Mouse (Mus musculus) hindbrain, embryonic 11.5 days (tissue): ENCODE data around the gene Cdr2l. TPM values are rescaled to one million over a fixed set of nuclear protein-coding genes. Genes with fewer than 3 reads are reported as not detected.
A peak's percentile ranks its signal among the peaks of the same experiment; 100 is the strongest.

Experiments used
- ATAC-seq: fragments of 200-750 bp; cut with Nextera tagmentation; 2 replicates; pipeline ENCODE4 v1.8.0; 2017; ENCODE audit warnings: mild to moderate bottlenecking, moderate TSS enrichment, moderate library complexity; ENCODE audit not compliant: low FRiP score
- DNase-seq: peaks from one replicate; pipeline ENCODE4 v3.0.0-alpha.2; 2015; ENCODE audit warnings: low spot score
- H3K27ac ChIP-seq: fragments of 300-500 bp; sonication (generic); 2 replicates; pipeline ENCODE4 v1.5.1; 2014; ENCODE audit warnings: mild to moderate bottlenecking, low read depth, low read length
- H3K27me3 ChIP-seq: fragments of 300-500 bp; sonication (generic); 2 replicates; pipeline ENCODE4 v1.6.1; 2014; ENCODE audit warnings: mild to moderate bottlenecking, low read length, moderate library complexity, mixed read lengths; ENCODE audit not compliant: control insufficient read depth, insufficient read depth
- H3K36me3 ChIP-seq: fragments of 300-500 bp; sonication (generic); 2 replicates; pipeline ENCODE4 v1.6.1; 2014; ENCODE audit warnings: mild to moderate bottlenecking, low read length, moderate library complexity, mixed read lengths; ENCODE audit not compliant: control insufficient read depth, insufficient read depth
- H3K4me1 ChIP-seq: fragments of 300-500 bp; sonication (generic); replicated peaks from 2 replicates; pipeline ENCODE4 v1.6.1; 2014; ENCODE audit warnings: low read length, mixed read lengths; ENCODE audit not compliant: control insufficient read depth, insufficient read depth
- H3K4me2 ChIP-seq: fragments of 300-500 bp; sonication (generic); replicated peaks from 2 replicates; pipeline ENCODE4 v1.6.1; 2014; ENCODE audit warnings: mild to moderate bottlenecking, low read depth, low read length
- H3K4me3 ChIP-seq: fragments of 300-500 bp; sonication (generic); 2 replicates; pipeline ENCODE4 v1.5.1; 2014; ENCODE audit warnings: low read depth, low read length
- H3K9ac ChIP-seq: fragments of 300-500 bp; sonication (generic); 2 replicates; pipeline ENCODE4 v1.6.1; 2014; ENCODE audit warnings: low read depth, low read length
- H3K9me3 ChIP-seq: fragments of 300-500 bp; sonication (generic); 2 replicates; pipeline ENCODE4 v1.6.1; 2016; ENCODE audit warnings: low read length; ENCODE audit not compliant: control insufficient read depth
- WGBS: fragments of 180-500 bp; shearing (Covaris S2); extraction: QIAGEN DNeasy Blood & Tissue Kit; methylation state at CpG from one replicate; pipeline ENCODE4 v1.1.7; 2014; 5-methylcytosine and 5-hydroxymethylcytosine counted together
- polyA plus RNA-seq: library from polyadenylated mRNA; unstranded; fragments of >200 nt; fragmentation: Nextera tagmentation; extraction: Ambion mirVana; gene quantifications from 2 replicates; pipeline ENCODE4 v1.2.1, GENCODE M21; 2014

Gene Cdr2l
- polyA plus RNA-seq, 1 experiment from 2014 or later: 20.0 TPM

- Histone ChIP-seq H3K4me1 (no peaks in the 10 kb centered on the region), H3K27me3 (peaks cover 5% of the 10 kb centered on the region), H3K27ac (no peak overlapping the region), H3K4me3 (no peak overlapping the region), H3K36me3 (no peaks in the 10 kb centered on the region), H3K9me3 (peaks cover 2% of the 10 kb centered on the region; the same call in 1 of the 2 replicates), H3K9ac (peak overlapping the region; percentile 52; the same call in 1 of the 2 replicates), H3K4me2 (no peak overlapping the region)
- no peak for DNase-seq
- 69% methylated on average over 12 of the region's 12 CpGs for WGBS
- no peak for ATAC-seq
Observed at GRCm38 (mm10) chr11:115374695-115375425, 6.9 kb upstream of the Cdr2l start.

- no peak for DNase-seq
- Histone ChIP-seq H3K4me3 (no peak overlapping the region), H3K27ac (no peak overlapping the region), H3K9me3 (peaks cover 2% of the 10 kb centered on the region; the same call in 1 of the 2 replicates), H3K4me2 (no peak overlapping the region), H3K9ac (no peak overlapping the region), H3K4me1 (no peaks in the 10 kb centered on the region), H3K36me3 (no peaks in the 10 kb centered on the region), H3K27me3 (peaks cover 5% of the 10 kb centered on the region)
- ATAC-seq: no peak
- WGBS: 73% methylated on average over 7 of the region's 7 CpGs
Observed at GRCm38 (mm10) chr11:115376722-115377121, 5.0 kb upstream of the Cdr2l start.

- Histone ChIP-seq H3K9me3 (peaks cover 2% of the 10 kb centered on the region; the same call in 1 of the 2 replicates), H3K27me3 (peaks cover 5% of the 10 kb centered on the region), H3K9ac (no peak overlapping the region), H3K4me3 (no peak overlapping the region), H3K4me2 (no peak overlapping the region), H3K36me3 (no peaks in the 10 kb centered on the region), H3K4me1 (no peaks in the 10 kb centered on the region), H3K27ac (no peak overlapping the region)
- DNase-seq: no peak
- ATAC-seq: no peak
- WGBS: 84% methylated on average over 4 of the region's 4 CpGs
Observed at GRCm38 (mm10) chr11:115377254-115377653, 4.5 kb upstream of the Cdr2l start.

DNA sequence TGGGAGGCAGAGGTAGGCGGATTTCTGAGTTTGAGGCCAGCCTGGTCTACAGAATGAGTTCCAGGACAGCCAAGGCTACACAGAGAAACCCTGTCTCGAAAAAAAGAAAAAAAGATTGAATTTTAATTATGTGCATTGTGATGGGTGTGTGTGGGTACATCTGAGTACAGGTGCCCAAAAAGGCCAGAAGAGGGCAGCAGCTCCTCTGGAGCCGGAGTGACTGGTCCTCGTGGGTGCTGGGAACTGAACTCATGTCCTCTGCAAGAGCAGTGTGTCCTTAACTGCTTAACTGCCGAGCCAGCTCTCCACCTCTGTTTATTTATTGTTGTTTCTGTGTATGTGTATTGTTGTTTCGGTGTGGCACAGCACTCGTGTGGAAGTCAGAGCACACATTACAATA, 3.9 kb upstream of the Cdr2l start:
- Histone ChIP-seq H3K4me1 (peaks cover 1% of the 10 kb centered on the region; the same call in 1 of the 2 replicates), H3K36me3 (no peaks in the 10 kb centered on the region), H3K9ac (no peak overlapping the region), H3K9me3 (peaks cover 2% of the 10 kb centered on the region; the same call in 1 of the 2 replicates), H3K4me2 (no peak overlapping the region), H3K4me3 (no peak overlapping the region), H3K27ac (no peak overlapping the region), H3K27me3 (peaks cover 5% of the 10 kb centered on the region)
- ATAC-seq (no peak), DNase-seq (no peak)
- 76% methylated on average over 7 of the region's 7 CpGs for WGBS

DNA sequence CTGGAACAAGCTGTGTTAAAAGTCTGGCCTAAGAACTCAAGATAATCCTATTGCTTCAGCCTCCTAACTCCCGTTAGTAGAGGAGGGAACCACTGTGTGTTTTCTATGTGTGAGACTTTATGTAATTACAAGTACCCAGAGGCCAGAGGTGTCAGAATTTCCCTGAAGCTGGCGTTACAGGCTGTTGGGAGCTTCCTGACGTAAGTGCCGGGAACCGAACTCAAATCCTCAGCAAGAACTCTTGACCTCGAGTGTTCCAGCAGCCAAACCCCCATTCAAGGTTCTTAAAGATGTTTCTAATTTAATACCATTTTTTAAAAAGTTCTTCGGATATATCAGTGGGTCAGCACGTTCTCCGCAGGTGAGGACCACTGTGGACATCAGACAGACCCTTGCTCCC, 440 bp upstream of the Cdr2l start:
- peaks cover 2% of the 10 kb centered on the region; the same call in 1 of the 2 replicates for H3K9me3 ChIP-seq
- H3K36me3 ChIP-seq: no peaks in the 10 kb centered on the region
- H3K4me1 ChIP-seq: peaks cover 10% of the 10 kb centered on the region
- H3K4me3 ChIP-seq: no peak overlapping the region
- H3K9ac ChIP-seq: no peak overlapping the region
- no peak for DNase-seq
- WGBS: 13% methylated on average over 9 of the region's 9 CpGs
- no peaks in the 10 kb centered on the region for H3K27me3 ChIP-seq
- no peak overlapping the region for H3K27ac ChIP-seq
- no peak for ATAC-seq
- H3K4me2 ChIP-seq: peak overlapping the region; percentile 88

DNA sequence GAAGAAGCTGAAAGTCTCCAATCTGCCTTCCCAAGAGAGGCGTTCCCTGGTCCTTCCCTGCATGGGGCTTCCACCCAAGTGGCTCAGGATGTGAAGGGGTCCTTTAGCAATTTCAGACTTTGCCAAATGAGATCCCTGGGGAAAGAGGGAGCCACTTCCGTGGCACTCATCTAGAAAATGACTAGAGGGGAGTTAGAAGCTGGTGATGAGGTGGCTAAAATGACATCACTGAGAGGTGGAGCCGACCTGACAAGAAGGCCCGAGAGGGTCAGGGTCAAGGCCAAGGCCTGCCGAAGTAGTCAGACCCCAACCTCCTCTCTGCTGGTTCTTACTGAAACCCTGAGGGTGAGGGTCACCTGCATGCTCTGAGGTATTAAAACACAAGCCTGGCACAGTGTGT, 1.2 kb downstream of the Cdr2l start:
- Histone ChIP-seq H3K27ac (0 out of 2 replicates have a peak overlapping the region, but pooled peaks have one; percentile 30), H3K27me3 (no peaks in the 10 kb centered on the region), H3K4me2 (peak overlapping the region; percentile 88), H3K4me1 (peaks cover 10% of the 10 kb centered on the region), H3K4me3 (peak overlapping the region; percentile 81), H3K9me3 (peaks cover 2% of the 10 kb centered on the region; the same call in 1 of the 2 replicates), H3K9ac (peak overlapping the region; percentile 96), H3K36me3 (no peaks in the 10 kb centered on the region)
- WGBS: 16% methylated on average over 5 of the region's 5 CpGs
- no peak for ATAC-seq
- no peak for DNase-seq

DNA sequence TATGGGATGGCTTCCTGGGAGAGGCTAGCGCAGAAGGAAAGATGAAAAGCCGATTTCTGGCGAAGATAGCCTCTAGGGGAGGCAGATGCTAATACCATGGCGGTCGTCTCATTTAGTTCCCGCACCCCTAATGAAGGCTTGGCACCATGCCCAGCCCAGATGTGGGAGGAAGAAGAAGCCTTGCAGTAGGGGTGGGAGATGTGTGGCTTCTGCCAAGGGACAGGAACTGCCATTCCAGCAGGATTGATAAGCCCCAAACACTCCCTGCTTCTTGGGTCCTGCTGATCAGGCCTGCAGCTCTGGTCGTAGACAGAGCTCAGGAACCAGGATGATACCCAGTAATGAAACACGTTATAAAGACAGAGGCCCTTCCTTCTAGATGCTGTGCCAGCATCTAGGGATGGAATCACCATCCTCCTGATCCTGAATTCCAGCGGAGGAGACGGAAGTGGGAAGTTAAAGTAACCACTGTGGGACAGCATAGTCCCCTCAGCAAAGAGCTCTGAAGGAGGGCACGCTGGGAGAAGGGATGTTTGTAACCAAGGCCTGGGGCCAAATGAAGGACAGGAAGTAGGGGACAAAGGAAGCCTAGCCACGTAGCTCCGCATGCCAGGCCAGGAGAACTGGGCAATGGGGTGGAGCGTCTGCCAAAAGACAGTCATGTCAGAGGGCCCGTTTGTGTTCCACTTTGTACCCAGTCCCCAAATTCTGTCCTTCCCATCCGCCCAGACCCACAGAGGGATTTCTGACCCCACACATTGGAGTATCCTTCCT, 2.2 kb downstream of the Cdr2l start:
- Histone ChIP-seq H3K9ac (peak overlapping the region; percentile 96; the same call in 1 of the 2 replicates), H3K4me1 (peaks cover 10% of the 10 kb centered on the region), H3K27ac (0 out of 2 replicates have a peak overlapping the region, but pooled peaks have one; percentile 30), H3K27me3 (no peaks in the 10 kb centered on the region), H3K9me3 (no peaks in the 10 kb centered on the region), H3K4me2 (peak overlapping the region; percentile 88), H3K4me3 (peak overlapping the region; percentile 81; the same call in 1 of the 2 replicates), H3K36me3 (no peaks in the 10 kb centered on the region)
- WGBS: 63% methylated on average over 16 of the region's 16 CpGs
- ATAC-seq (no peak), DNase-seq (peak; percentile 36)

GRCm38 (mm10) chr11:115384587-115384986, 2.9 kb downstream of the Cdr2l start:
- WGBS: 70% methylated on average over 5 of the region's 5 CpGs
- no peak overlapping the region for H3K4me3 ChIP-seq
- ATAC-seq: no peak
- DNase-seq: no peak
- no peaks in the 10 kb centered on the region for H3K9me3 ChIP-seq
- H3K27ac ChIP-seq: no peak overlapping the region
- H3K4me2 ChIP-seq: no peak overlapping the region
- peaks cover 10% of the 10 kb centered on the region for H3K4me1 ChIP-seq
- no peaks in the 10 kb centered on the region for H3K36me3 ChIP-seq
- H3K27me3 ChIP-seq: no peaks in the 10 kb centered on the region
- H3K9ac ChIP-seq: no peak overlapping the region
